Mouse (Mus musculus) heart, embryonic 14.5 days (tissue): ENCODE results near the gene Dnah12. TPM values are rescaled to one million over a fixed set of nuclear protein-coding genes. Genes with fewer than 3 reads are reported as not detected.
A peak's percentile ranks its signal among the peaks of the same experiment; 100 is the strongest.
"Not testable (repeated sequence)": the region's sequence is repeated elsewhere in the genome, so short reads cannot be mapped to it uniquely, and the experiment has no call there.

ENCODE experiments used
- ATAC-seq: fragments of 200-750 bp; cut with Nextera tagmentation; 2 replicates; pipeline ENCODE4 v1.8.0; 2017; ENCODE audit warnings: low read depth, moderate TSS enrichment; ENCODE audit not compliant: insufficient number of reproducible peaks, insufficient read depth, low FRiP score
- H3K27ac ChIP-seq, 2 experiments: fragments of 200-500 bp in 1 of 2; fragments of 300-500 bp in 1 of 2; sonication (generic) in 1 of 2; replicated peaks in 1 of 2; 2 replicates each; pipeline ENCODE4 v1.5.1; 2012 to 2014; ENCODE audit warnings: low read depth in 2 of 2, low read length in 2 of 2, control low read depth in 1 of 2, mild to moderate bottlenecking in 1 of 2, mixed read lengths in 1 of 2; ENCODE audit not compliant: control insufficient read depth in 1 of 2, insufficient read depth in 1 of 2
- H3K27me3 ChIP-seq: fragments of 300-500 bp; sonication (generic); 2 replicates; pipeline ENCODE4 v1.6.1; 2014; ENCODE audit warnings: mild to moderate bottlenecking, low read length, control low read depth; ENCODE audit not compliant: control insufficient read depth, insufficient read depth
- H3K36me3 ChIP-seq: fragments of 300-500 bp; sonication (generic); 2 replicates; pipeline ENCODE4 v1.6.1; 2014; ENCODE audit warnings: mild to moderate bottlenecking, control low read depth, low read length, mixed read lengths; ENCODE audit not compliant: control insufficient read depth, insufficient read depth
- H3K4me1 ChIP-seq, 2 experiments: fragments of 200-500 bp in 1 of 2; fragments of 300-500 bp in 1 of 2; sonication (generic) in 1 of 2; 2 replicates each; pipeline ENCODE4 v1.6.1; 2012 to 2014; ENCODE audit warnings: low read length in 2 of 2, control low read depth in 1 of 2, mixed read lengths in 1 of 2; ENCODE audit not compliant: control insufficient read depth in 2 of 2, insufficient read depth in 2 of 2
- H3K4me2 ChIP-seq: fragments of 300-500 bp; sonication (generic); 2 replicates; pipeline ENCODE4 v1.6.1; 2014; ENCODE audit warnings: mild to moderate bottlenecking, low read length
- H3K4me3 ChIP-seq, 2 experiments: fragments of 200-500 bp in 1 of 2; fragments of 300-500 bp in 1 of 2; sonication (generic) in 1 of 2; 2 replicates each; pipeline ENCODE4 v1.5.1; 2012 to 2014; ENCODE audit warnings: low read length in 2 of 2, mild to moderate bottlenecking in 2 of 2, control low read depth in 1 of 2, low read depth in 1 of 2, moderate library complexity in 1 of 2; ENCODE audit not compliant: control insufficient read depth in 1 of 2, insufficient read depth in 1 of 2
- H3K9ac ChIP-seq: fragments of 300-500 bp; sonication (generic); 2 replicates; pipeline ENCODE4 v1.6.1; 2014; ENCODE audit warnings: mild to moderate bottlenecking, low read length
- H3K9me3 ChIP-seq: fragments of 300-500 bp; sonication (generic); 2 replicates; pipeline ENCODE4 v1.6.1; 2016; ENCODE audit warnings: low read length, control low read depth; ENCODE audit not compliant: control insufficient read depth
- WGBS: fragments of 180-500 bp; shearing (Covaris S2); extraction: QIAGEN DNeasy Blood & Tissue Kit; methylation state at CpG from one replicate; pipeline ENCODE4 v1.1.7; 2014; 5-methylcytosine and 5-hydroxymethylcytosine counted together
- polyA plus RNA-seq: library from polyadenylated mRNA; unstranded; fragments of >200 nt; fragmentation: Nextera tagmentation; extraction: Ambion mirVana; gene quantifications from 2 replicates; pipeline ENCODE4 v1.2.1, GENCODE M21; 2014

Dnah12 gene
- polyA plus RNA-seq, 1 experiment from 2014 or later: 0.03 TPM

GRCm38 (mm10) chr14:26674476-26675169 is 18.5 kb upstream of the Dnah12 start:
- not testable (repeated sequence) for ATAC-seq, H3K9ac ChIP-seq, H3K4me2 ChIP-seq, H3K4me3 ChIP-seq, H3K9me3 ChIP-seq, H3K4me1 ChIP-seq, H3K27me3 ChIP-seq, H3K36me3 ChIP-seq, H3K27ac ChIP-seq
- WGBS: 86% methylated on average over 2 of the region's 2 CpGs

- no peak overlapping the region for H3K27ac ChIP-seq
- H3K4me3 ChIP-seq: no peak overlapping the region
- H3K4me2 ChIP-seq: peak overlapping the region; percentile 38
- H3K4me1 ChIP-seq: peaks cover 0 to 4% of the 10 kb centered on the region in 2 experiments; a peak in 2 of 4 replicates
- no peaks in the 10 kb centered on the region for H3K36me3 ChIP-seq
- WGBS: 14% methylated on average over 12 of the region's 12 CpGs
- no peaks in the 10 kb centered on the region for H3K9me3 ChIP-seq
- no peak for ATAC-seq
- no peaks in the 10 kb centered on the region for H3K27me3 ChIP-seq
- H3K9ac ChIP-seq: peak overlapping the region; percentile 25; the same call in 1 of the 2 replicates
Measured at GRCm38 (mm10) chr14:26675371-26675770, 17.7 kb upstream of the Dnah12 start.

DNA sequence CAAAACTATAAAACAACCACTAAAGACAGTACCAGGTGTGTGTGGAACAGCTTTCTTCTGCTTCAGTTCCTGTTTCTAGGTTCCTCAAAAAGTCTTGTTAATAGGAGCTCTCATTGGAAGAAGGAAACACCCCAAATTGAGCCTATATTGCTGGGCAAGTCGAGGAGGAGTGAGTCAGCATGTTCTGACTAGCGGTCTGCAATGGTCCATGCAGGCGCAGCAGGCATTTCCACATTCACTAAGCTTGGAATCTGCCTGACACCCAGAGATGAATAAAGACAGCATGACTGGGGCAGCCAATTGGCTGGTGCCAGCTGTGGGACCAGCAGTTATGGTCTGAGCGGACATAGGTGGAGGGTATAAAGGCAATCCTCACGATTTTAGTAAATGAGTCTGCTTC is 17.3 kb upstream of the Dnah12 start:
- no peak for ATAC-seq
- no peaks in the 10 kb centered on the region for H3K27me3 ChIP-seq
- no peak overlapping the region for H3K4me3 ChIP-seq
- H3K36me3 ChIP-seq: no peaks in the 10 kb centered on the region
- H3K27ac ChIP-seq: no peak overlapping the region
- 63% methylated on average over 5 of the region's 5 CpGs for WGBS
- peak overlapping the region; percentile 38 for H3K4me2 ChIP-seq
- no peaks in the 10 kb centered on the region for H3K4me1 ChIP-seq
- no peaks in the 10 kb centered on the region for H3K9me3 ChIP-seq
- H3K9ac ChIP-seq: peak overlapping the region; percentile 25; the same call in 1 of the 2 replicates

DNA sequence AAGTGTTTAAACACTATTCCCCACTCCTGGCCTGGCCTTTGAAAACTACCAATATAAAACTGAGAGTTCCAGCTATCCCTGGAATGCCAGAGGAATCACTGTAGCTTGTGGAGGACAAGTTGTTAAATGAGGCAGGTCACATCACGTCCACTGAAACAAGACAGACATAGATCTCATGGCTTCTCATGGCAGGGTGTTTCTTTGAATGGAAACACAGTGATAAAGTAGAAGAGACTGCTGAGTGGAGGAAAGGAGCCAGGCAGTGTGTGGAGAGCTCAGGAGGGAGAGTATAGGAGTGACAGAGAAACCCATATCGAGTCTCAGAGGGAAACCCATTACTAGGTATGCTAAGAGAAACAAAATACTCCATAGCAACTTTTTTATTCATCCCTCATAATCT is 2.3 kb upstream of the Dnah12 start:
- ATAC-seq: peak; percentile 56; the same call in 1 of the 2 replicates
- Histone ChIP-seq H3K4me2 (peak overlapping the region; percentile 34), H3K27me3 (no peaks in the 10 kb centered on the region), H3K4me3 (no peak overlapping the region), H3K36me3 (no peaks in the 10 kb centered on the region), H3K9me3 (no peaks in the 10 kb centered on the region; the same call in 1 of the 2 replicates), H3K4me1 (no peaks in the 10 kb centered on the region; a peak in 1 of 4 replicates), H3K9ac (peak overlapping the region; percentile 32; the same call in 1 of the 2 replicates), H3K27ac (peak overlapping the region; percentile 84 to 90)
- 7% methylated on average over 2 of the region's 2 CpGs for WGBS

DNA sequence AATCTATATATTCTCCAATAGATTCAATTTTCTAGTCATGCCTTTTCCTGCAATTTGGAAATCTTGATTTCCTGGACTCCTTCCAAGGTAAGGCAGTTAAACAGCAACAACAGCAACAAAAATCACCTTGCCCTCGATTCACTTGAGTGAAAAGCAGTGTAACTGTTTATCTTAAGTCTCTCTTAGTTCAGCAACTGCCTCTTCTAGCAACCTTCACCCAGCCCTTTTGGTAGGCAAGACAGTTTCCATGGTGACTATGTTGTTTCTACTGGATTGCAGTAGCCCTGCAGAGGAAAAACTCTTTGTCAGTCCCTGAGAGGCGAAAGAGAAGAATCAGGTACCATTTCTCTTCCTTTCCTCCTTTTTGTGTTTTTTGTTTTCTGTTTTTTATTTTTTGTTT is 1.7 kb upstream of the Dnah12 start:
- Histone ChIP-seq H3K4me2 (no peak overlapping the region), H3K9ac (no peak overlapping the region), H3K27me3 (no peaks in the 10 kb centered on the region), H3K4me3 (no peak overlapping the region), H3K36me3 (no peaks in the 10 kb centered on the region), H3K4me1 (no peaks in the 10 kb centered on the region; a peak in 1 of 4 replicates), H3K9me3 (no peaks in the 10 kb centered on the region; the same call in 1 of the 2 replicates), H3K27ac (peak overlapping the region; percentile 45 to 84; a peak in 1 of 4 replicates)
- ATAC-seq: no peak
- WGBS: 43% methylated on average over 2 of the region's 2 CpGs

GRCm38 (mm10) chr14:26697912-26698311 is 4.8 kb downstream of the Dnah12 start:
- H3K4me1 ChIP-seq: no peaks in the 10 kb centered on the region
- H3K4me3 ChIP-seq: no peak overlapping the region
- H3K4me2 ChIP-seq: no peak overlapping the region
- no peaks in the 10 kb centered on the region for H3K9me3 ChIP-seq
- no peaks in the 10 kb centered on the region for H3K27me3 ChIP-seq
- no peaks in the 10 kb centered on the region for H3K36me3 ChIP-seq
- no peak overlapping the region for H3K27ac ChIP-seq
- ATAC-seq: no peak
- no peak overlapping the region for H3K9ac ChIP-seq

DNA sequence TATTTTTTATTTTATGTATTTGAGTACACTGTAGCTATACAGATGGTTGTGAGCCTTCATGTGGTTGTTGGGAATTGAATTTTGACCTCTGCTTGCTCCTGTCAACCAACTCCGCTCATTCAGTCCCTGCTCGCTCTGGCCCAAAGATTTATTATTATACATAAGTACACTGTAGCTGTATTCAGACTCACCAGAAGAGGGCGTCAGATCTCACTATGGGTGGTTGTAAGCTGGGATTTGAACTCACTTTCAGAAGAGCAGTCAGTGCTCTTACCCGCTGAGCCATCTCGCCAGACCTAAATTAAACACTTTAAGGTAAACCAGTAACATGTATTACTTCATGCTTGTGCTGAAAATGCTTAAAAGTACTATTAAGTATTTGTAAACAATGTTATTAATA is 12.2 kb downstream of the Dnah12 start:
- H3K4me3 ChIP-seq, H3K4me2 ChIP-seq, H3K4me1 ChIP-seq, H3K9me3 ChIP-seq, ATAC-seq, H3K36me3 ChIP-seq, H3K9ac ChIP-seq, H3K27me3 ChIP-seq, H3K27ac ChIP-seq: not testable (repeated sequence)
- 80% methylated on average over 5 of the region's 5 CpGs for WGBS

DNA sequence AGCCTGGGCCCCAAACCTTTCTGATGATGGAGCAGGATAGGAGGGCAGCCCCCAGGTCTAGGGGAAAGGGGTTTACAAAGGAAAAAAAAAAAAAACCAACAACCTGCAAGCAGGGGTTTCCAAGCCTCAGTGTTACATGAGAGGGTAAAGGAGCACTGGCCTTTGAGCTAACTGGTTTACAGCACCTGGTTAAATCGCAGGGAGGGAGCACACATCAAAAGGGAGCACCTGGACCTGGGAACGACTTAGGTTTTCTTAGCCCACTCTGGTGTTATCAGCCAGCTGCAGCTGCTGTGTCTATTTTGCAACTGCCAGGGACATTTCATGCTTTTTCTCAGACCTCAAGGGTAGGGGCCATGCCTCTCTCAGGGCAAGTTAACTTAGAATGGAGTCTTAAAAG is 26.6 kb downstream of the Dnah12 start:
- not testable (repeated sequence) for H3K9ac ChIP-seq, H3K36me3 ChIP-seq, H3K27ac ChIP-seq, ATAC-seq, H3K4me3 ChIP-seq, H3K27me3 ChIP-seq, H3K9me3 ChIP-seq, H3K4me1 ChIP-seq, H3K4me2 ChIP-seq
- 38% methylated on average over 2 of the region's 2 CpGs for WGBS
